Mouse (Mus musculus) fibroblast of lung, adult 2 months (primary cell): Measurements from ENCODE around the gene Six2.

Experiments
- DNase-seq: peaks from one replicate; pipeline ENCODE4 v3.0.0-alpha.2; 2011; ENCODE audit warnings: low read depth

The Six2 gene

DNA sequence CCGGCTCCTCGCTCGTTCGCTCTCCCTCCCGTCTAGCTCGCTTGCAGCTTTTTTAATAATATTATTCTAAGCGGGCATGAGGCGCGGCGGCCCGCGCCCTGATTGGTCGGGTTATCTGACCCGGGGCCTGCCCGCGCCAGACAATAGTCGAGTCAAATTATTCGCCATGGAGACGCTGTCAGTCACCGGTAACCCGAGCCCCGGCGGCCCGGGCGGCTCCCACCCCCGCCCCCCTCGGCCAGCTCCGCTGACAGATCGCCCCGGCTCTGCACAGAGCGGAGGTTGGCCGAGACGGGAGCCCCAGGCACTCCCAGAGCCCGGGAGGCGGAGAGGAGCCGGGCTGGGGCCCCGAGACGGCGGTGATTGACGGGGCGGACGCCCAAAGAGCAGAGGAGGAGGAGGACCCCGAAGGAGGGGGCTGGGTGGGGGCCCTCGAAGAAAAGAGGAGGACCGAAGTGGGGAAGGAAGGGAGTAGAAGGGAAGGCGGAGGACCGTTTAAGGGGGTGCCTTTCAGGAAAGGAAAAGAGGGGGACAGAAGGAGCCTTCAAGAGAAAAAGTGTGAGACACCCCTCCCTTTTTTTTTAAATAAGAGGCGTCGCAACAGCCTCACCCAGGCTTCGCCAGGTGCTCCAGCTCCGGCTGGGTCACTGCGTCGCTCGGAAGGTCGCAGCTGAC, at the start of gene Six2:
Gene Six2 (minus strand): TSS at position 39 of the 675 bp plus-strand sequence.
- DNase-seq: no peak

DNA sequence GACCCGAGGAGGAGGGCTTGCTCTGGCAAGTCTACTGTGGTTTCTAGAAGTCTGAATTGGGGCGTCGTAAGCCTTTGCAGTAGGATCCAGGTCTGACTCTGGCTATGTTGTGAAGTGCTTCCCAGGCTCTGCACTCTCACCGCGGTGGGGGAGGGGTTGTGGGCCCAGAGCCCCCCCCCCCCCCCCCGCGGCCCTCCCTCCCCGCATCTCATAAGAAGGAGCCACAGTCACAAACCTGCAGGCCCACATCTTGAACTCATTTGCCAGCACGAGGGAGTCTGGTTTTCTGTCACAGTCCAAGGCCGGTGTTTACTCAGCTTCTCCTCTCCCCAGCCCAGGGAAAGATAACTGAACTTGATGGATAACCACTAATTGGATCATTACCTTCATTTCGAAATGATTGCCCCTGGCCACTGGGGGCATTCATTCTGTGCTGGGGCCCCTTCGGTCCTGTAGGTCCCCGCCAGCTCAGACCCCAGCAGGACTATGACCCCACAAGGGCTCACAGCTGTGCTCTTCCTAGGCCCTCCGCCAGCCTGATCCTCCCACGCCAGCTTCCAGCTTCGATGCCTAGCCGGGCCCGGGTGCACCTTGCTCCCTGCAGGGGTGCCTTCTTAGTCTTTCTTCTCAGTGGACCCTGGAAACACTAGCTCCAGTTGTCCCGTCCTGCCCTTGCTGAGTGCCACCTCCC, 49.2 kb upstream of the Six2 start:
- no peak for DNase-seq

DNA sequence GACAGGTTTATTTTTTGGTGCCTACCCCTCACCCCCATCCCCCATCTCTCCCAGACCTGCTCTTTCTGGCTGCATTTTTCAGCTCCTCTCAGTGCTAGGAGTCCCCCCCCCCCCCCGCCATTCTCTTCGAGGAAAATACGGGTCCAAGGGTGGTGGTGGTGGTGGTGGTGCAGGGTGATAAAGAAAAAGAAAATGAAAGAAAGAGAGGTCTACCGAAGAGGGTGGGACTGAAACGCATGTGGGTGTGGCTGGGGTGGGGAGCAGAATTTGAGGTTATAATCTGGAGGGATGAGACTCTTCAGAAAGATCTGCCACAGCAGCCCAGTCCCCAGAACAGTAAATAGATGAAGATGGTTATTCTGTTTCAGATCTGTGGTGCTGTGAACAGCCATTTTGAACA, 43.3 kb upstream of the Six2 start:
- DNase-seq: no peak

DNA sequence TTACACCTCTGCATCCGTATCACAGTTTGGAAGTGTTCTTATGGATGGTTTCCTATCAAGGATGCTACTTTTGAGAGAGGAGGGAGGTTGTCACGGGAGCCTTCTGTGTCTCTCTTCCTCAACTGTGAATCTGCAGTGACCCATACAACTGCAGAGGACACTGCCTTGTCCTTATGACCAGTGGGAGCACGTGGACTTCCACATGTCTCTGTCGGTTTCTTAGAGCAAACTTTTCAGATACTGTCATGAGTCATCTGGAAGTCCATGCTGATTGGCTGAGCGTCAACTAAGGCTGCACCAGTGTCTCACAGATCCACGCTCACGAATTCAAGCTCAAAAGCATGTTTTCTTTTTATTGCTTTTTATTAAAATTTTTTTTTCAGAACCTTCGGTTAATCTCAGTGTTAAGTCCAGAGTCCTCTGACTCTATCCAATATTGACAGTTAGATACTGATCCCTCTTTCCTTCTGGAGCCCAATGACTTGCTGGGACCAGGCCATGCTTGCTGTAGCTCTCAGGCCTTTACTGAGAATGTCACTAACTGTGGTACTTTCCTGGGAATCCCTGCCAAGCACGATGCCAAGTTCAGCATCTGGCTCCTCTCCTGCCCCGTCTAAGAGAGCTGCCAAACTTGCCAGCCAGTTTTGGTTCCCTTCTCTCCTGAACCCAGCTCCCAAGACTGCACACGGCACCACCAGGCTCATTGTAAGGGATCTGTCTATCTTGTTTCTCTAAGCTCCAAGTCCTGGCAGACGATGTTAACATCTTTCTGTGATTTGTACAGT, 42.3 kb upstream of the Six2 start:
- no peak for DNase-seq

DNA sequence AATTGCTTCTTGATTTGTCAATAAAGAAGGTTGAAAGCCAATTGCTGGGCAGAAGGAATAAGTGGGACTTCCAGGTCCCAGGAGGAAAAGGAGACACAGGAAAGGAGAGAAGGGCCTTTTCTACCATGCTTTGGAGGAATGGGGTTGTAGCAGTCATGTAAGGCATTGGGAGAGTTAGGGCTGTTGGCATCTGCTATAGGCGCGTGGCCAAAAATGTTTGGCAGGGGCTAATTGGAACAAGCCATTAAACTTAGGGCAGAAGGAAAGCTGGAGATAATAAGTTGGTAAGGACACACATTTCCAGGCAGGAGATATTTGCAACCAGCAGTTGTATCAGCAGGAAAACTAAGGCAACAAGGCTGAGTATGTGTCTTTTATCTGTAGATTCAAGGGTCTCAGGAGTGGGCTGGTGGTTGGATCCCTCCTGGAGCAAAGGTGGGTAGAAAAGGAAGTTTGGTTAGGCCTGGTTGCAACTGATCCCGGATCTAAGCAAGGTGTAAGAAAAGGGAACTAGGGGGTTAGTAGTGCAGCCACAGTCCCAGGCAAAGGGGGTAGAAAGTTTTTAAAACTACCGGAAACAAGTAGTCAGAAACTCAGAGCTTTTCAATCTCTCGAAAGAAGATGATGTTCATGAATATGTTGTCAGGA, 40.1 kb upstream of the Six2 start:
- DNase-seq: no peak

DNA sequence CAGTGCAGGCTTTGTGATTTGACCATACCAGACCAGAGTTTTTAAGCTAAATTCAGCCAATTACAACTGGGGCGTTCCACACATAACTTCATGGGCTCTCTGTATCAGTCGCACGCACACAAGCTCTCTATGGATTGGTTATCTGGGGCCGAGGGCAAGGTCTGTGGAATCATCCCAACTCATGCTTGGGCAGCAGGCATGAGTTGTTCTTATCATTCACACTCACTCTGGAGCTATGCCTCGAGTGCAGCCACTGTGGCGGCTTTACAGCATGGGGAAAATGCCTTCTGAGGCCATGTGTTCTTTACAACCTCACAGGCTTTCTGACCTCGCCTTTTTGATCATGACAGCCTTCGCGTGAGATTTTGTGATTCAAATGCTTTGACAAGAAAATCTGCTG, 37.9 kb upstream of the Six2 start:
- no peak for DNase-seq

DNA sequence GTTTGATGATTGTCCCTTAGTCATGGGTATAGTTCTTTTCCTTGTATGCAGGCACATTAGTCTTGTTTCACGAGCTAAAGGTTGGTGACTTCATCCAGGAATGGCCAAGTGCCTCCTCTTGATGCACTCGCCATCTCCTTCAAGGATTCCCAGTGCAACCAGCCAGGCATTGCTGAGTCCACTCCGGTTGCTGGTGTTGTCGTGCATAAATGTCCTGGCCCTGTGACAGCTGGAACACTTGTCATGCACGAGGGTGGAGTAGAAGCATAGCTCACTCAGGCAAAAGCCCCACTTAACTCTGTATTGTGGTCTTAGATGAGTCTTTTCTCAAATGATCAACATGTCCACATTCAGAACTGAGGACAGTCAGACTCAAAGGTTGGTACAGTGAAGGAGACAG, 35.1 kb upstream of the Six2 start:
- DNase-seq: no peak

DNA sequence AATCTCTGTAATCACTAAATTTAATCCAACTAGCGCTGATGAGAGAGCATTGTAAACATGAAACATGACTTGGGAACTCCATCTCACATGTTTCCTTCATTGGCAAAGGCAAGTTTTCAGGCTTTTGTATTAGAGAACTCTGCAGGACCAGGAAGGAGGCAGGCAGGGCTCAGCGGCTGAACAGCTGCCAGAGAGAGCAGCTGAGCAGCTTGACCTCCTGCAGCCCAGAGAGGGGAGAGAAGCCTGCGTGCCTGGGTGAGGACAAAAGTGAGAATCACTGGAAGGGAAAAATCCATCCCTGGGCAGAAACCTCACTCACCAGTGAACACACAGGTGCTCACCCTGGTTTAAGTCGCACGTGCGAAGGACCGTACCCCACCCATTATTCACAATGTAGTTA, 29.2 kb upstream of the Six2 start:
- no peak for DNase-seq

DNA sequence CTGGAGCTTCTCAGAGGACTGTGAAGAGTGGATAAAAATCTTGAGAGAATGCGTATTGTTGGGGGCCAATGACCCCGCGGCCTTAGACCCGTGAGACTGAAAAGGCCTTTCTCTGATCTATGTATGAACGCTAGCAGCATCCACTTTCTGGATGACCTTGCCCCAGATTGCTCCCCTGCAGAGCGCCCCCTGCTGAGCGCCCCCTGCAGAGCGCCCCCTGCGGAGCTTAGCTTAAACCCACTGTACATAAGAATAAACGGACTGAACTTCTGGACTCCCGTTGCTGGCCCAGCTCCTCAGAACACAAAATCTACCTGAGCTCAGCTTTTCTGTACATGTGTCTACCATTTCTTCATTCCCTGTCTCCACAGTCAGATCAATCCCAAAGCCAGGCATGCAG, 27.7 kb upstream of the Six2 start:
- no peak for DNase-seq

DNA sequence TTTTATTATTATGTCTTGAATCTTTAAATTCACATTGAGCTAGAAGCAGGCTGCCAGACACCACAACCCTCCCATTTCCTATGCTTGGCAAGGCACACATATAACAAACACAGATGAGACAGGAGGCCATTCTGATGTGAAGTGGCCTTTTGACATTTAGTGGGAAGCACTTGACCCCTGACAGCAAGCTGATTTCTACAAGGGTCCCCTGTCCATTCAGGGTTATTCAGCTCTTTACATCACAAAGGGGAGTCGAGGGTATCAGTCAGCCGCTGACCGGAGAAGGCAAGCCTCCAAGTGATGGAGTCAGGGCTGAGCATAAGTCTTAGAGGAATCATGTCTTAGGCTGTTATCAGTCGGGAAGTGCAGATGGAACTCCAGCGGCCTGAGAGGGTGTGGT, 26.3 kb upstream of the Six2 start:
- no peak for DNase-seq

DNA sequence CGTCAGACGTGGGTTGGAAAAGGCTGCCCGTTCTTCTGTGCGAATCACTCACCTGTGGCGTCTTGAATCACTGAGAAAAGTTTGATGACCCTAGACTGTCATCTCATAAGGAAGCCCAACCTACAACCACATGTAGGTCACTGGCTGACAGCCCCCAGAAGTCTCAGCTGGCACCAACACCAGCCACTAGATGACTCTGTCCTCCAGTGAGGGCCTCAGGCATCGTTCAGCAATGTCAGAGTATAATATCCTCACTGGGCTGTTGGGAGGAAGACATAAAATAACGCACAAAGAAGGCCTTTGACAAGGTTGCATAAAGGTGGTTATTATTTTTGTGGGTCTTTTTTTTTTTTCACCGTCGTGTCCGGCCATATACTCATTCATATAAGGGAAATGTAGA, 24.8 kb upstream of the Six2 start:
- DNase-seq: no peak

DNA sequence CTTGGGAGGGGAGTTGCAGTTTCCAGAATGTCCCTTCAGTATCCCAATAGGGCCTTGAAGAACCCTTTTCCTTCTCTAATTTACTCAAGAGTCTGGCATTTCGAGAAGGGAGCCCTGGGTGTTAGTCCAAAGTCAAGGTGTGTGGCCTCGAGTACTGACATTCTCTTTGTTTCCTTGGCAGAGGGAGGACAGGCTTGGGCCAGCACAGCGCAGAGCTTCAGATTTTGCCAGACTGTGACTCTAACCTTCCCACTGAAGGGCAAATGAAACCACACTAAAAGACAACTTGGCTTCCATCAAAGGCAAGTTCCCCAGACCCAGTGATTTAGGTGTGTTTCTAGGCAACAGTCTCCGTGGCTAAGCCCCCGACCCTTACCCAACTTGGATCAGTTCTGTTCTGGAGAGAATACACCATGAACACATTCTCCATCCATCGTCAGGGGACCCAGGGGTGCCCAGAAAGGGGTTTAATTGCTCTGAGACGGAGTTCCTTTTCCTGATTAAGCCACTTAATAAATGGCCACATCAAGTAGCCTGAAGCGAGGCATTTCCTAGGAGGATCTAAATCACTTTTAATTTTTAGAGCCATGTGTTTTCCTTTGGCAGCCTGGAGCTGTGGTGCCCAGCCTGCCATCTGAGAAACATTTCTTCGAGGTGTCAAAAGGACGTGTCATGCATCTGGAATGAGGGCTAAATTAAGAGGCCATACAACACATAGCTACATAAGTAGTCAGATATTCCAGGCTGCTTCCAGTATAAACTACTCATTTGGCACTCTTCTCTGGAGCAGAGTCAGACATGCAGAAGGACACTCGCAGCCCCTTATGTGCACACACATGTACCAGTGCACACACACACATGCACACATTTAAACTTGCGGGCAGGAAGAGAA, 16.5 kb upstream of the Six2 start:
- no peak for DNase-seq

DNA sequence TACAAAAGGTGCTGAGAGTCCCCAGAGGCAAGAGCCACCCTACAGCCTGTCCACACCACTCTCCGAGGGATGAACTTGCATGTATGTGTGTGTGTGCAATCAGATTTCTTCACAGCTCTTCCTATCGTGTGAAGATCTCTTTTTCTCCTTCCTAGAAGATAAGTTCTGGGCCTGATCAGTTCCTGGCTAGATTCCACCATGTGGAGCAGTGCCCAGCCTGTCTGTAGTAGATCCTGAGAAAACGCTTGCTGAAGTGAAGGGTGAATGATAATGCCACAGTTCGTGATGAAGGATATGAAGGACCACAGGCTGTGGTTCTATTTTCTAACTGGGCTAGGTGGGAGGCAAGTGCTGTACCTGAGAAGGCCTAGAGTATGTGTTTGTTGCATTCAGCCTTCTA, 12.0 kb upstream of the Six2 start:
- no peak for DNase-seq

DNA sequence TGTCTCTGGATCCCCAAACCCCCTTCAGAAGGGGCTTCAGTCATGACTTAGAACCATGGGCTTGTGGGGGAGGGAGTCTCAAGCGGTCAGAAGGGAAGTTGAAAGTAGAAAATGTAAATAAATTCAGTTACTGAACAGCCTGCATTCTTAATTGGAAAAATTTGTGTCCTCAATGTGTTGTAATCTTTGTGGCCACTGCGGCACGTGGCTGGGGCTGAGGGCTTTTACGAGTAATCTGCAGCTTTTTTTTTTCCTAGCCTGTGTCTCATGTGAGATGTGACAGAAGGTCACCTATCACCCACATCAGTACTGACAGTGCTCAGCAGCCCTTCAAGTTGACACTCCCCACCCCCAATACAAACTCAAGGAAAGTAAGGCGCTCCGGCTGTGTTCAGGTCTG, 10.6 kb upstream of the Six2 start:
- DNase-seq: no peak

DNA sequence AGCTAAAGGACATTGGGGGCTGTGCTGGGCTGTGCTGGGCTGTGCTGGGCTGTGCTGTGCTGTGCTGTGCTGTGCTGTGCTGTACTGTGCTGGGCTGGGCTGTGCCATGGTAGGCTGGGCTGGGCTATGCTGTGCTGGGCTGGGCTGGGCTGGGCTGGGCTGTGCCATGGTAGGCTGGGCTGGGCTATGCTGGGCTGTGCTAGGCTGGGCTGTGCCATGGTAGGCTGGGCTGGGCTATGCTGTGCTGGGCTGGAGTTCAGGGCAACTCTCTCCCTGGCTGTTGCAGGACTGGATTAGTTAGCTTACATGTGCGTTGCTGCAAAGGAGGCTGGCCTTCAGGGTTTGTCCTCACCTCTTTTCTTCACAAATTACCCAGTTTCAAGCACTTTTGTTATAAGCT, 9.9 kb upstream of the Six2 start:
- DNase-seq: no peak

DNA sequence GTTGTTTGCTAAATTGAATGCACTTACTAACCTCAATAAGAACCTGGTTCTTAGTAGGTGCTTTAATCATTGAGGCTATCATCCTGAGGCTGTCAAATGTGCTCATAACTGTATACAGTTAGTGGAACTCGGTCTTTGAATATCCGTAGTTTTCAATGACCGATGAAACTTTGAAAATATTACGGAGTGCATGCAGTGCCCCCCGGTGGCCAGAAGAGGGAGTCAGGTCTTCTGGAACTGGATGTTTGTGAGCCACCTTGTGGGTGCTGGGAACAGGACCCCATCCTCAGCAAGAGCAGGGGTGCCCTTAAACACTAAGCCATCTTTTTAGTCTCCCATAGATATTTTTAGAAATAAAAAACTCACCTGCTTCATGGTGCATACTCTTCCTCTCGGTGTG, 6.4 kb upstream of the Six2 start:
- no peak for DNase-seq

DNA sequence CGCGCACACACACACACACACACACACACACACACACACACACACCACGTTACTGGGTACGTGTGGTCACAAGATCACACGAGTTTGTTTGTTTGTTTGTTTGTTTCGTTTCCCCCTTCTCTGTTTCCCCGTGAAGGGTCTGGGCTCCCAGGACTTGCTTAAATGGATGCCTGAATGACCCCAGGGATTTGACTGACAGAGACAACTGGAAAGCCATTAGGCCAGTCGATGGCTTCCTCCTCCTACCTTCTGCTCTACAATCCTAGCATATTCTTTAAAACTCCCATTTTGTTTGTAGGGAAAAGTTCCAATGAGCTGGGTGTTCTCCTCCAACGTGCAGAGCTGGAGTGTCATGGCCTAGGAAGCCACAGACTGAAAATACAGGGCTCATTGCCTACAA, 5.0 kb upstream of the Six2 start:
- DNase-seq: no peak

DNA sequence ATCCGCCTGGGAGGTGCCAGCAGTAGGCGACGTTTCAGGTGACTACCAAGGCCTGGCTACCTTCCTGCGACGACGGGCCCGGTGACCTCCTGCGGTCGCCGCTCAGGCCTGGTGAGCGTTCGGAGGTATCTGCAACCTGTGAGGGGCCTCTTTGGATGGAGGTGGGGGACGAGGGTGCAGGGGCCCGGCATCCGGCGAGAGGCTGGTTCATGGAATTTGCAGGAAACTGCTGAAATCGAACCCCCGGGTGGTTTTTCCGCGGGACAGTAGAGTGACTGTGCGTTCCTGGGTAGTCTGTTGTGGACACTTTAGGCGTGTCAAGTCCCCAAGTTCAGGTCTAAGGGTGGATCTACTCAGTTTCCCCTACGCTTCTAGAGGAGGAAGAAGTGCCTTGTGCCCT, 4.5 kb upstream of the Six2 start:
- DNase-seq: no peak

DNA sequence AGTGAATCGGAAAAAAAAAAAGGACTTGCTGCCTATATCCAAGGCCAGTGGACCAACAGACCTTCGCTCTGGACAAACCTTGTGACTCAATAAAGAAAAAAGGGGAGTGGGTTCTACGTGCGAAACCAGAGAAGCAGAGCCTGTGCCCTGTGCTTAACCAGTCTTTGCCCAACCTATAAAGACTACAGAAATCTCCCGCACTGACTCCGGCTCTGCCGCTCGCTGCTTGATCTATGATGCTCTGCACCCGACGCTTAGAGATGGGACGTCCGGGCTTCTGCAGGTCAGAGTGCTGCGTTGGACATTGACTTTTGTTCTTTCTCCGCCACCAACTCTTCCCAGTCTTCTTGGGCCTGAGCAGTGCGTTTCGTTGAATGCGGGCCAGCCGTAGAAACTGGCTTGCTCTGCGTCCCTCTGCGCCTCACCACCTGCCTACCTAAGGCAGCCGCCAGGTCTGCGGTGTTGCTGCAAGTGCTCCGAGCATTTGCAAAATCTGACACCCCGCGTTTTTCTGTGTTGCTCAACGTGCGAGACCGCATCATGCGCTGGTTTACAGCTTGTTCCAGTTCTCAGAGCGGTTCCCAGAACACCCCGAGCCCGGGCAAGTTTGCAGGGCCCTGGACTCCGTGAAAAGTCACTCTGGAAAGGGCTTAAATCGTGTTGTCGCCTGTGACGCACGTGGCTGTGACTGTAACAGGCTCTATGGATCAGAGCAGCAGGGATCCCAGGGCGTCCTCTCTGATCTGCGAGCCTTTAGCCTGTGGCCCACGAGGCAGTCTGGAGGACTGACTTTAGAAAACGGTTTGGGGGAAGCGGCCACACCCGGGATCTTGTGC, 3.8 kb upstream of the Six2 start:
- no peak for DNase-seq

DNA sequence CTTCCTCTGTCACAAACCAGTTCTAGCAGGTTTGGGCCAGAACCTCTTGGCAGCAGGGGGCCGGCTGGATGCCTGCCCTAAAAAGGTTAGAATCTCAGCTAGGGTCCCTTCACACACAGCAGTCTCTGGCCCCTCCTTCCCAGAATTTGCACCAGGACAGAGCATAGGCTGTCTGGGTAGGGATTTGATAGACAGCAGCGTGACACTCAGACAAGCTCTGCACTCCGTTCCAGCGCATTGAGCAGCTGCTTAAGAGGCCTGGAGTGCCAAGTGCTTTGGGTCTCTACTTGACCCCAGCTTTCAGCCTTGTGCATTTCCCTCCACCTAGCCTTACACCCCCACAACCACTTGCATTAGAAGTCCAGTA, 2.9 kb upstream of the Six2 start:
- DNase-seq: no peak
